Mouse (Mus musculus) lung, embryonic 16.5 days (tissue): ENCODE data around the gene Pdx1. TPM values are rescaled to one million over a fixed set of nuclear protein-coding genes. Genes with fewer than 3 reads are reported as not detected.

Experiments
- ATAC-seq: fragments of 200-750 bp; cut with Nextera tagmentation; 2 replicates; pipeline ENCODE4 v1.8.0; 2017; ENCODE audit warnings: low read depth, mild to moderate bottlenecking, moderate library complexity
- H3K27ac ChIP-seq: fragments of 300-500 bp; sonication (generic); 2 replicates; pipeline ENCODE4 v1.5.1; 2014; ENCODE audit warnings: mild to moderate bottlenecking, control low read depth, low read length
- H3K27me3 ChIP-seq: fragments of 300-500 bp; sonication (generic); 2 replicates; pipeline ENCODE4 v1.6.1; 2014; ENCODE audit warnings: low read depth, low read length, mixed read lengths; ENCODE audit not compliant: control insufficient read depth, insufficient read depth
- H3K36me3 ChIP-seq: fragments of 300-500 bp; sonication (generic); 2 replicates; pipeline ENCODE4 v1.6.1; 2014; ENCODE audit warnings: low read length; ENCODE audit not compliant: control insufficient read depth, insufficient read depth
- H3K4me1 ChIP-seq: fragments of 300-500 bp; sonication (generic); replicated peaks from 2 replicates; pipeline ENCODE4 v1.6.1; 2014; ENCODE audit warnings: low read length, mixed read lengths; ENCODE audit not compliant: control insufficient read depth, insufficient read depth
- H3K4me2 ChIP-seq: fragments of 300-500 bp; sonication (generic); 2 replicates; pipeline ENCODE4 v1.6.1; 2014; ENCODE audit warnings: low read depth, low read length, control low read depth
- H3K4me3 ChIP-seq: fragments of 300-500 bp; sonication (generic); 2 replicates; pipeline ENCODE4 v1.5.1; 2014; ENCODE audit warnings: mild to moderate bottlenecking, low read length, control low read depth
- H3K9ac ChIP-seq: fragments of 300-500 bp; sonication (generic); 2 replicates; pipeline ENCODE4 v1.6.1; 2014; ENCODE audit warnings: low read length, control low read depth
- H3K9me3 ChIP-seq: fragments of 300-500 bp; sonication (generic); 2 replicates; pipeline ENCODE4 v1.6.1; 2016; ENCODE audit warnings: low read length; ENCODE audit not compliant: control insufficient read depth
- WGBS: fragments of 180-500 bp; shearing (Covaris S2); extraction: QIAGEN DNeasy Blood & Tissue Kit; methylation state at CpG from one replicate; pipeline ENCODE4 v1.1.7; 2014; 5-methylcytosine and 5-hydroxymethylcytosine counted together
- polyA plus RNA-seq: library from polyadenylated mRNA; unstranded; fragments of >200 nt; fragmentation: Nextera tagmentation; extraction: Ambion mirVana; gene quantifications from 2 replicates; pipeline ENCODE4 v1.2.1, GENCODE M21; 2015

The Pdx1 gene
- polyA plus RNA-seq, 1 experiment from 2014 or later = not detected

- 8% methylated on average over 6 of the region's 6 CpGs for WGBS
- Histone ChIP-seq H3K4me1 (no peaks in the 10 kb centered on the region), H3K9me3 (no peaks in the 10 kb centered on the region), H3K4me3 (no peak overlapping the region), H3K36me3 (no peaks in the 10 kb centered on the region), H3K9ac (no peak overlapping the region), H3K4me2 (no peak overlapping the region), H3K27me3 (peaks cover 73% of the 10 kb centered on the region), H3K27ac (no peak overlapping the region)
- ATAC-seq = no peak
Observed at GRCm38 (mm10) chr5:147267434-147267833, 2.3 kb upstream of the Pdx1 start.

GRCm38 (mm10) chr5:147268728-147269127, 1.0 kb upstream of the Pdx1 start:
- Histone ChIP-seq H3K27ac (no peak overlapping the region), H3K4me3 (no peak overlapping the region), H3K4me1 (no peaks in the 10 kb centered on the region), H3K9ac (no peak overlapping the region), H3K4me2 (no peak overlapping the region), H3K27me3 (peaks cover 83% of the 10 kb centered on the region), H3K9me3 (no peaks in the 10 kb centered on the region), H3K36me3 (no peaks in the 10 kb centered on the region)
- WGBS = 3% methylated on average over 8 of the region's 8 CpGs
- no peak for ATAC-seq

GRCm38 (mm10) chr5:147269371-147269770, 388 bp upstream of the Pdx1 start:
- no peak for ATAC-seq
- WGBS = 7% methylated on average over 6 of the region's 6 CpGs
- no peaks in the 10 kb centered on the region for H3K36me3 ChIP-seq
- H3K4me3 ChIP-seq = no peak overlapping the region
- H3K9ac ChIP-seq = no peak overlapping the region
- H3K4me2 ChIP-seq = no peak overlapping the region
- no peak overlapping the region for H3K27ac ChIP-seq
- no peaks in the 10 kb centered on the region for H3K4me1 ChIP-seq
- peaks cover 86% of the 10 kb centered on the region for H3K27me3 ChIP-seq
- H3K9me3 ChIP-seq = no peaks in the 10 kb centered on the region

- peaks cover 92% of the 10 kb centered on the region for H3K27me3 ChIP-seq
- H3K9me3 ChIP-seq = no peaks in the 10 kb centered on the region; the same call in 1 of the 2 replicates
- H3K4me1 ChIP-seq = no peaks in the 10 kb centered on the region
- H3K4me2 ChIP-seq = no peak overlapping the region
- 2% methylated on average over 29 of the region's 29 CpGs for WGBS
- ATAC-seq = no peak
- no peak overlapping the region for H3K4me3 ChIP-seq
- no peak overlapping the region for H3K9ac ChIP-seq
- no peak overlapping the region for H3K27ac ChIP-seq
- no peaks in the 10 kb centered on the region for H3K36me3 ChIP-seq
Observed at GRCm38 (mm10) chr5:147270673-147271655, 1.2 kb downstream of the Pdx1 start.

GRCm38 (mm10) chr5:147272046-147272807, 2.5 kb downstream of the Pdx1 start:
- peaks cover 92% of the 10 kb centered on the region for H3K27me3 ChIP-seq
- no peaks in the 10 kb centered on the region for H3K36me3 ChIP-seq
- no peak for ATAC-seq
- H3K9me3 ChIP-seq = no peaks in the 10 kb centered on the region; the same call in 1 of the 2 replicates
- H3K4me3 ChIP-seq = no peak overlapping the region
- H3K9ac ChIP-seq = no peak overlapping the region
- no peak overlapping the region for H3K4me2 ChIP-seq
- no peak overlapping the region for H3K27ac ChIP-seq
- no peaks in the 10 kb centered on the region for H3K4me1 ChIP-seq
- WGBS = 7% methylated on average over 12 of the region's 12 CpGs

GRCm38 (mm10) chr5:147272808-147273345, 3.1 kb downstream of the Pdx1 start:
- no peaks in the 10 kb centered on the region; the same call in 1 of the 2 replicates for H3K9me3 ChIP-seq
- no peaks in the 10 kb centered on the region for H3K4me1 ChIP-seq
- WGBS = 3% methylated on average over 10 of the region's 10 CpGs
- H3K4me2 ChIP-seq = no peak overlapping the region
- no peak overlapping the region for H3K27ac ChIP-seq
- no peak overlapping the region for H3K4me3 ChIP-seq
- peaks cover 92% of the 10 kb centered on the region for H3K27me3 ChIP-seq
- no peaks in the 10 kb centered on the region for H3K36me3 ChIP-seq
- ATAC-seq = no peak
- H3K9ac ChIP-seq = no peak overlapping the region

- no peak for ATAC-seq
- Histone ChIP-seq H3K36me3 (no peaks in the 10 kb centered on the region), H3K27ac (no peak overlapping the region), H3K4me1 (no peaks in the 10 kb centered on the region), H3K9me3 (no peaks in the 10 kb centered on the region; the same call in 1 of the 2 replicates), H3K4me3 (no peak overlapping the region), H3K27me3 (peaks cover 91% of the 10 kb centered on the region), H3K4me2 (no peak overlapping the region), H3K9ac (no peak overlapping the region)
- WGBS = 1% methylated on average over 48 of the region's 48 CpGs
Observed at GRCm38 (mm10) chr5:147274174-147275141, 4.7 kb downstream of the Pdx1 start.

- Histone ChIP-seq H3K4me1 (no peaks in the 10 kb centered on the region), H3K9me3 (no peaks in the 10 kb centered on the region; the same call in 1 of the 2 replicates), H3K4me3 (no peak overlapping the region), H3K27me3 (peaks cover 90% of the 10 kb centered on the region), H3K4me2 (no peak overlapping the region), H3K36me3 (no peaks in the 10 kb centered on the region), H3K9ac (no peak overlapping the region), H3K27ac (no peak overlapping the region)
- ATAC-seq = no peak
- WGBS = 10% methylated on average over 3 of the region's 3 CpGs
Observed at GRCm38 (mm10) chr5:147275761-147276160, 6.0 kb downstream of the Pdx1 start.
